Mouse (Mus musculus): Measurements from ENCODE around the gene Ube2e3. TPM values are rescaled to one million over a fixed set of nuclear protein-coding genes. Genes with fewer than 3 reads are reported as not detected.

Gene Ube2e3
- polyA plus RNA-seq, 1 experiment from 2014 or later, result 60.4 TPM

DNA sequence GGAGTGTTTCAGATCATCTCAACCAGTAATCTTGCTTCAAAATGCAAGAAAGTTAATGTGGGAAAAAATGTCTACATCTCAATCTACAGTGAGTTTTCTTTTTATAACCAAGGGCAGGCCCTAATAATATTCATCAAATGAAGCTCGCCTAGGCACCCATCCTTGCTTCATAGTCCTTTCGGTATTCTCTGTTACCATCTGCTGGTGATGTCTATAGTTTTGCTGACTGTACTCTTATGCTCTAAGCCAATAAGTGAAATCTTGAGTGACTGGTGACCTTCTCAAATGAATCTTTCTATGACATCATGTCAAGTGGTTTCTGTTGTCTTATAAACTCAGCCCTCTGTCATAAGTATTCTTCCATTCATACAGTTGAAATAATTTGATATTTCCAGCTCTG is 97.1 kb downstream of the Ube2e3 start:
- WGBS, result 92% methylated on average over 2 of the region's 2 CpGs
- H3K27ac ChIP-seq (ENCODE audit: low read depth, low read length), result no peak overlapping the region
- H3K4me3 ChIP-seq (ENCODE audit: low read depth, low read length), result no peak overlapping the region
- H3K27me3 ChIP-seq (replicated peaks; ENCODE audit: control insufficient read depth, insufficient read depth, low read length), result no peaks in the 10 kb centered on the region
- no peaks in the 10 kb centered on the region for H3K9me3 ChIP-seq (ENCODE audit: control insufficient read depth)
- no peak overlapping the region for H3K9ac ChIP-seq (ENCODE audit: low read depth, low read length)
- H3K36me3 ChIP-seq (ENCODE audit: control insufficient read depth, insufficient read depth), result no peaks in the 10 kb centered on the region
- TF ChIP-seq CTCF (IDR thresholded peaks at IDR 0.05; ENCODE audit: low read depth), result no peak
- H3K4me2 ChIP-seq (replicated peaks; ENCODE audit: low read depth), result no peak overlapping the region
- no peak for ATAC-seq
- no peaks in the 10 kb centered on the region for H3K4me1 ChIP-seq (replicated peaks; ENCODE audit: control insufficient read depth, insufficient read depth, low read length)

DNA sequence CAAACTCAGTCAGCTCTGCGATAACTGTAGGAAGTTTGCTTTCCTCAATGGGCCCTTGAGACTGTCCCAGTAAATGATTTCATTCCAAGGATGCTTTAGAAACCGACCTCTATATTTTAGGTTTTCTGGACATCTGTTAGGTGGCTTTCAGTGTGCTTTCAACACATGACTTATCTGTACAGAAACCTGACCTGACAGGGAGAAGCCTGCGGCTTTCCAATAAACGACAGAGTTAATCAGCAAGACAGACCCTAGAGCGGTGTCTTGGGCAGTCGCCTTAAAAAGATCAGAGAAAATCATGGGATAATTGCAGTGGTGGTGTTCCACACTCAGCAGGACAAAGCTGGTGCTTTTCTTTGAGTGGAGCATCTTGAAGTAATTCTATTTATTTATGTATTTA is 97.5 kb downstream of the Ube2e3 start:
- Histone ChIP-seq H3K4me2 (replicated peaks; ENCODE audit: low read depth) (no peak overlapping the region), H3K27me3 (replicated peaks; ENCODE audit: control insufficient read depth, insufficient read depth, low read length) (no peaks in the 10 kb centered on the region), H3K27ac (ENCODE audit: low read depth, low read length) (no peak overlapping the region), H3K36me3 (ENCODE audit: control insufficient read depth, insufficient read depth) (no peaks in the 10 kb centered on the region), H3K9me3 (ENCODE audit: control insufficient read depth) (no peaks in the 10 kb centered on the region), H3K9ac (ENCODE audit: low read depth, low read length) (no peak overlapping the region), H3K4me3 (ENCODE audit: low read depth, low read length) (no peak overlapping the region), H3K4me1 (replicated peaks; ENCODE audit: control insufficient read depth, insufficient read depth, low read length) (no peaks in the 10 kb centered on the region)
- no peak for TF ChIP-seq CTCF (IDR thresholded peaks at IDR 0.05; ENCODE audit: low read depth)
- no peak for ATAC-seq
- WGBS, result 88% methylated on average over 6 of the region's 6 CpGs

DNA sequence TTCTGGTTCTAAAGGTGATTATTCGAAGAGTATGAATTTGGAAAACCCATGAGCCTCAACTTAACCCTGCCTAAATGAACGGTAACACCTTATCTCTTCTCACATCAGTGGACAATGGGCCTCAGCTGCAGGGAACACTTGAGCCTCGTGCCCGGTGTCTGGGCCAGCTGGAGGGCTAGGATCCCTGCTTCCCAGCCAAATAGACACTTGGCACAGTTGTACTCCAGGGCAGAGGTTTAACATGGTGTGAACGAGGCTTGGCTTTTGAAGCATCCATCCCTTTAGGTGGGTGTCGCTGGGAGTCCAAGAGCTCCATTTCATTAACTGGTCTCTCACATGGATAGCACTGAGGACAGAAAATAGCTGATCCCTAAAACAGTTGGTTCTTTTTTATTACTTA is 102.2 kb downstream of the Ube2e3 start:
- Histone ChIP-seq H3K36me3 (ENCODE audit: control insufficient read depth, insufficient read depth) (no peaks in the 10 kb centered on the region), H3K27me3 (replicated peaks; ENCODE audit: control insufficient read depth, insufficient read depth, low read length) (no peaks in the 10 kb centered on the region), H3K9ac (ENCODE audit: low read depth, low read length) (no peak overlapping the region), H3K4me3 (ENCODE audit: low read depth, low read length) (no peak overlapping the region), H3K9me3 (ENCODE audit: control insufficient read depth) (no peaks in the 10 kb centered on the region), H3K4me1 (replicated peaks; ENCODE audit: control insufficient read depth, insufficient read depth, low read length) (no peaks in the 10 kb centered on the region), H3K27ac (ENCODE audit: low read depth, low read length) (no peak overlapping the region), H3K4me2 (replicated peaks; ENCODE audit: low read depth) (no peak overlapping the region)
- WGBS, result 74% methylated on average over 6 of the region's 6 CpGs
- no peak for ATAC-seq
- no peak for TF ChIP-seq CTCF (IDR thresholded peaks at IDR 0.05; ENCODE audit: low read depth)
